Mouse (Mus musculus) left cerebral cortex, adult 8-10 months (tissue): ENCODE measurements around the gene Ccnjl. TPM values are rescaled to one million over a fixed set of nuclear protein-coding genes. Genes with fewer than 3 reads are reported as not detected.

ENCODE experiments used
- DNase-seq, 2 experiments: peaks; one replicate each; pipeline ENCODE4 v3.0.0; 2022; ENCODE audit warnings: low spot score in 2 of 2
- total RNA-seq, 4 experiments: library from RNA; stranded (reverse); gene quantifications; 2 replicates each; pipeline ENCODE4 v1.2.4; 2022

The Ccnjl gene
- total RNA-seq, 4 experiments from 2014 or later = 2.8 to 4.0 (median 3.2) TPM

DNA sequence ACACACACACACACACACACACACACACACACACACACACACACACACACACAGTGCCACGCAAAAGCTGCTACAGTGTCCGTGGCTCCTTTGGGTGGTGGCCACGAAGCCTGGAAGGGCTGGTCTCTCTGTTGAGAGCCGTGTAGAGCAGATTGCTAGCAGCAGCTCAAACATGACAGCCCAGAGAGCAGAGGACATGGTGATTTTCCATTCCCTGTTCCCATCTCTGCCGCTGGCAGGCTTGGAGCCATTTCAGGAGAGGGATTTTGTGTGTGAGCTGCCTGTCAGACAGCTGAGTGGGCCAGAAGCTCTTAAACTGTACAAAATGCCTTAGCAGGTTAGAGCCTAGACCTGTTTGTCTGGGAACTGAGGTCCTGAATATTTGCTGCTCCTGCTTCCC lies 38.1 kb downstream of the Ccnjl start:
- no peak for DNase-seq

GRCm38 (mm10) chr11:43568263-43568662 lies 39.7 kb downstream of the Ccnjl start:
- no peak for DNase-seq

GRCm38 (mm10) chr11:43569188-43569587 lies 40.6 kb downstream of the Ccnjl start:
- no peak for DNase-seq

DNA sequence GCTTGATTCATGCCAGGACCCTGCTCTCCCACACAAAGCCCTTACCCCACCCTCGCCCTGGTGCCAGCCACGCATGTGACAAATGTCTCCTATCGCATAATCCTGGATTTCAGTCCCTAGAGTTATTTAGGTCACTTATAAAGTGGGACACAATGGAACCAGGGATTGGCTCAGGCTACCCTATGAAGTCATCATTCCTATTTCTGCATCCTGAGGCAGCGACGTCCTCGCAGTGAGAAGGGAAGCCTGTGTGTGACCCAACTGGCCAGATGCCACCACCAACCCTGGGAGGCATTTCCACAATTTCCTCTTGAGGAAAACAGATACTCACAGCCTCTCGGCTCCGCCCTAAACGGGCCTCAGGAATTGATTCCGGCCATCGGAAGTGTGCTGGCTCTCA lies 41.0 kb downstream of the Ccnjl start:
- DNase-seq = peak in 1 of 2 experiments; percentile 36

GRCm38 (mm10) chr11:43575061-43575375 lies 46.4 kb downstream of the Ccnjl start:
- no peak for DNase-seq

- no peak for DNase-seq
Observed at GRCm38 (mm10) chr11:43575376-43576151, 47.0 kb downstream of the Ccnjl start.

GRCm38 (mm10) chr11:43577713-43578478 lies 49.3 kb downstream of the Ccnjl start:
- no peak for DNase-seq

- peak in 1 of 2 experiments; percentile 33 for DNase-seq
Observed at GRCm38 (mm10) chr11:43585211-43586005, 56.8 kb downstream of the Ccnjl start.

- peak in 1 of 2 experiments; percentile 26 for DNase-seq
Observed at GRCm38 (mm10) chr11:43586324-43587090, 57.9 kb downstream of the Ccnjl start, which contains the start of gene 4933415A04Rik. Gene 4933415A04Rik (plus strand): TSS chr11:43587040.

DNA sequence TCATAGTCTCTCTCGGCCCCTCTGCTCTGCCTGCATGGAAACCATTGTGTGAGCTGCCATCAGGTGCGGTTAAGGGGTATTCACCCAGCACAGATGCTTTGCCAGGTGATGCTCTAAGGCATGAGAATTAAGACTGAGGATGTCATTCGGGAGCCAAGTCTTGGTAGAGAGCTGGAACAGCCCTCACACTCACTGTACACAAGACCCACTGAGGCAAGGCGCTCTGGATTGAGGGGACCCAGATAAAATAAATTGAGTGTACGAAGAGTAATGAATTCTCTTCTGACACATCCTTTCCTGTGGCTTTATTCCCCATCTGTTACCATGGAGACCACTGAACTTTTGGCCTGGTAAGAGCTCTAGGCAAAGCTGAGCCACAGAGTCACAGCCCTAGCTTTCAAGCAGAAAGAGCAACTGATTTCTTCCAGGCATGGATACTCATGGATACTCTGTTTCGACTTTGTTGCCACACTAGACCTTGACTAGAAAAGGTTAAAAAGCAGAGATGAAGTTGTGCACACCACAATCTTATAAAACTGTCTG lies 61.0 kb downstream of the Ccnjl start:
- DNase-seq = no peak

GRCm38 (mm10) chr11:43601440-43601839 lies 72.9 kb downstream of the Ccnjl start, which contains the start of gene Fabp6:
Gene Fabp6 (minus strand): TSS chr11:43601540.
- no peak for DNase-seq

DNA sequence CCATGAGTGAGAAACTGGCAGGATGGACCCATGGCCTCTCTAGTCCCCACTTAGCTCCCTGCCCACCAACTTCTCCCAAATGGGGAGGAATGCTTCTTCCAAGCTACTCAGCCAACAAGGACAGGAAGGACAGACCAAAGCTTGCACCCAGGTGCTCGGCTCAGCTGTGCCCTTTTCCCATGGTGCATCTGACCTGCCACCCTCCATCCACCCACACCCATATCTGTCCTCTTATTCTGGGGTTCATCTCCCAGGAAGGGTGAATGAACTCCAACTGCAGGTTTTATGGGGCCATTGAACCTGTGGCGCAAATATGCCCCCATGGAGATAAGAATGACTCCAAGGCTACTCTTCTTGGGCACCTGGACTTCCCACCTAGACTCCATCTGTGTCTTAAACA lies 75.6 kb downstream of the Ccnjl start:
- DNase-seq = no peak

- no peak for DNase-seq
Observed at GRCm38 (mm10) chr11:43604891-43605290, 76.3 kb downstream of the Ccnjl start.

DNA sequence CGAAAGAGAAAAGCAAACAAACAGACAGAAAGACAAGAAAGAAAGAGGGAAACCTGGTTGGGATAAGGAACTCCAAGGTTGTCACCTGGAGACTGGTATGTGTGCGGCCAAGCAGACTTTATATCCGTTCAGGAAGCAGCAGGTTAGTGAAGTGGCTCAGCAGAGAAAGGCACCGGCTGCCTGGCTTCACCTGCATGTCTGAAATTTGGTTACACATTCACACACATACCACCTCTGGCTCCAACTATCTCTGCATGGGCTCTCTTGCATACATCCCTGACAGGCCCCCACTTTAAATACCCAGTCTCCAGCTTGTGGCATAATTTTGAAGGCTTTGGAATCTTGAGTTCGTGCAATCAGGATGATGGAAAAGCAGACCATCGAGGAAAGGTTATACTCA lies 77.3 kb downstream of the Ccnjl start:
- no peak for DNase-seq

DNA sequence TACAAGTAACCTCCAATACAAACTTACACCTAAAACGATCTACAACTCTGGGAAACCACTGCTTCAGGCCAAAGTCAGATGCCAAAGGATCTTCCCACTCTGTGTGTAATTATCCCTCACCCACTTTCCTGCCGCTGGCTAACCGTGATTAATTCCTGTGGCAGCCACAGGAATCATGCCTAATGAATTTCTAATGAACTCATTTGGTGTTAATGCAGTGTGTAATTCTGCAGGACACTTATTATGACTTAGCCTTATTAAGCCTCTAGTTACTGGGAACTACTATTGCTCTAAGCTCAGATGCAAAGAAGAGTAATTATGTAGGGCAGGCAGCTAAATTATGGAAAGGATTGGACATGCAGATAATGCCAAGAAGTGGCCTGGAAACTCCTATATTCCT lies 79.9 kb downstream of the Ccnjl start:
- no peak for DNase-seq

GRCm38 (mm10) chr11:43610006-43610661 lies 81.5 kb downstream of the Ccnjl start:
- DNase-seq = no peak

GRCm38 (mm10) chr11:43610662-43611033 lies 82.1 kb downstream of the Ccnjl start:
- no peak for DNase-seq

GRCm38 (mm10) chr11:43612834-43613488 lies 84.4 kb downstream of the Ccnjl start:
- DNase-seq = peak; percentile 45 to 66

- DNase-seq = no peak
Observed at GRCm38 (mm10) chr11:43617924-43618323, 89.3 kb downstream of the Ccnjl start.

GRCm38 (mm10) chr11:43618403-43618802 lies 89.8 kb downstream of the Ccnjl start:
- DNase-seq = no peak
